Mouse (Mus musculus) stomach, embryonic 14.5 days (tissue): ENCODE data around the gene Gm28557. TPM values are rescaled to one million over a fixed set of nuclear protein-coding genes. Genes with fewer than 3 reads are reported as not detected.

ENCODE experiments used
- ATAC-seq: fragments of 200-750 bp; cut with Nextera tagmentation; 2 replicates; pipeline ENCODE4 v1.8.0; 2017; ENCODE audit warnings: low read depth, moderate TSS enrichment; ENCODE audit not compliant: insufficient number of reproducible peaks, insufficient read depth, low FRiP score
- H3K27ac ChIP-seq: fragments of 300-500 bp; sonication (generic); 2 replicates; pipeline ENCODE4 v1.5.1; 2014; ENCODE audit warnings: mild to moderate bottlenecking, low read length, moderate library complexity, mixed read lengths
- H3K27me3 ChIP-seq: fragments of 300-500 bp; sonication (generic); 2 replicates; pipeline ENCODE4 v1.6.1; 2014; ENCODE audit warnings: low read length, control low read depth, mixed read lengths; ENCODE audit not compliant: control insufficient read depth, insufficient read depth
- H3K36me3 ChIP-seq: fragments of 300-500 bp; sonication (generic); 2 replicates; pipeline ENCODE4 v1.6.1; 2014; ENCODE audit warnings: mild to moderate bottlenecking, control low read depth, low read length, moderate library complexity, mixed read lengths; ENCODE audit not compliant: control insufficient read depth, insufficient read depth
- H3K4me1 ChIP-seq: fragments of 300-500 bp; sonication (generic); 2 replicates; pipeline ENCODE4 v1.6.1; 2014; ENCODE audit warnings: low read length, control low read depth, mixed read lengths; ENCODE audit not compliant: control insufficient read depth, insufficient read depth
- H3K4me2 ChIP-seq: fragments of 300-500 bp; sonication (generic); replicated peaks from 2 replicates; pipeline ENCODE4 v1.6.1; 2014; ENCODE audit warnings: low read depth, low read length, control low read depth
- H3K4me3 ChIP-seq: fragments of 300-500 bp; sonication (generic); 2 replicates; pipeline ENCODE4 v1.5.1; 2014; ENCODE audit warnings: low read depth, low read length, control low read depth
- H3K9ac ChIP-seq: fragments of 300-500 bp; sonication (generic); replicated peaks from 2 replicates; pipeline ENCODE4 v1.6.1; 2014; ENCODE audit warnings: low read depth, mild to moderate bottlenecking, control low read depth, low read length, moderate library complexity, mixed read lengths
- H3K9me3 ChIP-seq: fragments of 300-500 bp; sonication (generic); 2 replicates; pipeline ENCODE4 v1.6.1; 2016; ENCODE audit warnings: low read depth, low read length, control low read depth; ENCODE audit not compliant: control insufficient read depth
- WGBS: fragments of 180-500 bp; shearing (Covaris S2); extraction: QIAGEN DNeasy Blood & Tissue Kit; methylation state at CpG from one replicate; pipeline ENCODE4 v1.1.7; 2014; 5-methylcytosine and 5-hydroxymethylcytosine counted together
- polyA plus RNA-seq: library from polyadenylated mRNA; unstranded; fragments of >200 nt; fragmentation: Nextera tagmentation; extraction: Ambion mirVana; gene quantifications from 2 replicates; pipeline ENCODE4 v1.2.1, GENCODE M21; 2014

Gene Gm28557
- polyA plus RNA-seq, 1 experiment from 2014 or later: 4.1 TPM

DNA sequence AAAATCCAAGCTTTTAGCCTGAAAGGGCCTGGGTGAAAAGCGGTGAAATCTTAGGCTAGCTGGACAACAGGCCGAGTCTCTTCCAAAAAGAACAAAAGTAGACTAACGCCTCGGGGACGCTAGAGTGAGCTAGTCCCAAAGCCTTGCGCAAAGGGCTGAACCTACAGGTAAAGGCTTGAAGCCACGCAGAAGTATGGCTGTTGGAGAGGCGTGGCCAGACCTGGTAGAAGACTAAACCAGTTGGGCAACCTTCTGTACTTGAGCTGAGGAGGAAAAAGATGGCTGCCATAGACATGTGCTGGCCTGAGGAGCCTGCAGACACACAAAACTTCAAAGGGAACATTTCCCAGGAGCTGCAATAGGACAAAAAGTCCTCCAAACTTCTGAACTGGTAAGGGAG, 43.0 kb downstream of the Gm28557 start:
- peaks cover 4% of the 10 kb centered on the region for H3K9me3 ChIP-seq
- no peak for ATAC-seq
- H3K9ac ChIP-seq: no peak overlapping the region
- H3K4me1 ChIP-seq: no peaks in the 10 kb centered on the region
- H3K4me2 ChIP-seq: no peak overlapping the region
- 93% methylated on average over 8 of the region's 8 CpGs for WGBS
- no peaks in the 10 kb centered on the region for H3K27me3 ChIP-seq
- H3K36me3 ChIP-seq: peaks cover 9% of the 10 kb centered on the region
- H3K27ac ChIP-seq: no peak overlapping the region
- H3K4me3 ChIP-seq: no peak overlapping the region

DNA sequence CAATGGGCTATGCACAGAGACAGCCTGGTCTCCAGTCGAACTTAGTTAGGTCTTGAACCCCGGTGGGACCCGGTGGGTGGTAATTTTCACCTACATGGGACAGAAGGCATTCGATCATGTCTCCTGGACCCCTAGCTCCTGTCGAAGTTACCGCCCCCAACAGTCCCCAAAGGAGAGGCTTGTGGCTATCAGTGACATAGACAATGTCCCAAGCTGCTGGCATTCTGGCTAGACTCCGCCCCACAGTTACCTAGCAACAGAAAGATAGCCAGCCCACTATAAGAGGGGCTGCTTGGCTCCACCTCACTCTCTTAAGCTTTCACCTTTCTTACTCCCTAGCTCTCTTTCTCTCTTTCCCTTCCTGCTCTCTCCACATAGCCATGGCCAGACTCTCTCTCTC, 46.0 kb downstream of the Gm28557 start:
- WGBS: 46% methylated on average over 7 of the region's 7 CpGs
- no peaks in the 10 kb centered on the region for H3K9me3 ChIP-seq
- no peak overlapping the region for H3K9ac ChIP-seq
- no peak overlapping the region for H3K4me2 ChIP-seq
- no peaks in the 10 kb centered on the region for H3K36me3 ChIP-seq
- no peak for ATAC-seq
- no peak overlapping the region for H3K27ac ChIP-seq
- no peaks in the 10 kb centered on the region for H3K4me1 ChIP-seq
- H3K4me3 ChIP-seq: no peak overlapping the region
- no peaks in the 10 kb centered on the region for H3K27me3 ChIP-seq

DNA sequence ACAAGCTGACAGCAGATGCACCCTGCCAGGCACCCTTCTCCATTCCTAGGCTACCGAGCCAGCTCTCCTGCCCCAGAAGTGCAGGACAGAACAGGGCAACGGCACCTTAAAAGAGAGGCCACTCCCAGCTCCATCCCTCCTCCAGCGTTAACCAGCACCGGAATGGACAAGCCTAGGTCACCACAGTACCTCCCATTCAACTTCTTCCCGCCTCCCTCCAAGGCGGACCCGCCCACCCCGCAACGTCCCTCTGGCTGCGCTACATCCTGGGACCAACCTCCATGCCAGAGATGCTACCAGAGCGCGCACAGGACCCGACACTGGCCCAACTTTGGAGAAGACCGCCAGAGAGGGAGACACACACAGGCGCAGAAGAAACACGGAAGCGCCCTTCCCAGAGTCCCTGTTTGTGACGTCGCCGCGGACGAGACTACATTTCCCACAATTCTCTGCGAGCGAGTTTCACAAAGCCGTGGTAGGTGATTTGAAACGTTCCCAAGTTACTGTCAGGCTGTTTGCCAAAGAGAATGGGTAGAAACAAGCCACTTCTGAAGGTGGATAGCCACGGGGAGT, 47.5 kb downstream of the Gm28557 start, which contains the start of gene Zfp712:
Gene Zfp712 (minus strand): TSS at position 385 of the 573 bp plus-strand sequence.
- Histone ChIP-seq H3K4me3 (peak within 1 kb of the TSS; percentile 64), H3K9me3 (no peaks in the 10 kb centered on the region), H3K4me1 (no peaks in the 10 kb centered on the region), H3K9ac (peak within 1 kb of the TSS; percentile 50), H3K27ac (peak within 1 kb of the TSS; percentile 82; the same call in 1 of the 2 replicates), H3K36me3 (no peaks in the 10 kb centered on the region), H3K4me2 (peak within 1 kb of the TSS; percentile 72), H3K27me3 (no peaks in the 10 kb centered on the region)
- peak; percentile 97 for ATAC-seq
- 0% methylated on average over 27 of the region's 27 CpGs for WGBS

DNA sequence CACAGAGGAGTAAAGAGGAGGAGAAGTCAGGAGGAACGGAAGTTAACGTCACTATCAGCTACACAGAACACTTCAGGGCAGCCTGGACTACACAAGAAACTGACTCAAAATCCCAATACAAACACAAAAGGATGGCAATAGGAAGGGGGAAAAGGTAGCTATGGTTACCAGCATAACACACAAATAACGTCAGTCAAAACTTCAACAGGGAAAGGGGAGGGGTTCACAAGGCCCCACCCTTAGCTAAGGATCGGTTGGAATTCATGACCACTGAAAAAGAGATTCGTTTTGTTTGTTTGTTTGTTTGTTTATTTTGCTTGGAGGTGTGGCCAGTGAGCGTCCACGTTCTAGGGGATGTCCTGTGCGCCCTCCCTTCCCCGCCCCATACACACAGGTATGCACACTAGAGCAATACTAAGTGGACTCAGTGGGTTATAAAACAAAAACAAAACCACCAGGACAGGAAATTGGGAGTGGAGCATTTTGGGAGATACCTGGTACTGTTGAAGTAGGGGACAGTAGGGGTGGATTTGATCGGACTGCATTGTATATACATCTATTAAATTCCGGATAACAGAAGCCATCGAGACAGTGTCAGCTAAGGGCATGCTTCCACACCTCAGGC, 48.1 kb downstream of the Gm28557 start:
- Histone ChIP-seq H3K4me1 (no peaks in the 10 kb centered on the region), H3K4me3 (peak overlapping the region; percentile 64), H3K27me3 (no peaks in the 10 kb centered on the region), H3K4me2 (peak overlapping the region; percentile 72), H3K36me3 (no peaks in the 10 kb centered on the region), H3K9ac (peak overlapping the region; percentile 50), H3K27ac (no peak overlapping the region; the same call in 1 of the 2 replicates), H3K9me3 (no peaks in the 10 kb centered on the region)
- 3% methylated on average over 12 of the region's 12 CpGs for WGBS
- peak; percentile 16; the same call in 1 of the 2 replicates for ATAC-seq

Other genes starting within 250 kb of the Gm28557 start
- 1.3 and 2.4 TPM in 2 replicates for gene Gm10767, start 203.7 kb downstream of the Gm28557 start, polyA plus RNA-seq
- 4.8 and 5.0 TPM in 2 replicates for gene Zfp712, start 47.4 kb downstream of the Gm28557 start, polyA plus RNA-seq
- gene Zfp708, start 10.6 kb downstream of the Gm28557 start, polyA plus RNA-seq: 6.6 and 7.6 TPM in 2 replicates
- 0.51 and 0.64 TPM in 2 replicates for gene Rslcan18, start 7.7 kb upstream of the Gm28557 start, polyA plus RNA-seq
- 2.3 and 3.0 TPM in 2 replicates for gene Zfp759, start 13.1 kb upstream of the Gm28557 start, polyA plus RNA-seq
- 6.1 and 6.4 TPM in 2 replicates for gene Rsl1, start 64.6 kb upstream of the Gm28557 start, polyA plus RNA-seq
- gene Zfp455, start 85.9 kb upstream of the Gm28557 start, polyA plus RNA-seq: 1.8 and 2.2 TPM in 2 replicates
- 3.2 TPM in 2 replicates for gene Zfp458, start 169.9 kb upstream of the Gm28557 start, polyA plus RNA-seq
- gene Zfp457, start 197.9 kb upstream of the Gm28557 start, polyA plus RNA-seq: 0.64 and 1.1 TPM in 2 replicates
- 2.8 and 3.4 TPM in 2 replicates for gene Zfp595, start 224.0 kb upstream of the Gm28557 start, polyA plus RNA-seq